Mouse (Mus musculus): ENCODE data around the gene Zbtb16.

The Zbtb16 gene

GRCm38 (mm10) chr9:48725161-48725560, 110.9 kb downstream of the Zbtb16 start:
- DNase-seq: peak; percentile 90

GRCm38 (mm10) chr9:48724733-48725132, 111.3 kb downstream of the Zbtb16 start:
- peak; percentile 90 for DNase-seq

GRCm38 (mm10) chr9:48723511-48724304, 112.3 kb downstream of the Zbtb16 start:
- peak; percentile 100 for DNase-seq

- DNase-seq: peak; percentile 97
Measured at GRCm38 (mm10) chr9:48723025-48723424, 113.0 kb downstream of the Zbtb16 start.

- peak; percentile 95 for DNase-seq
Measured at GRCm38 (mm10) chr9:48722261-48722920, 113.6 kb downstream of the Zbtb16 start.

- peak; percentile 91 for DNase-seq
Measured at GRCm38 (mm10) chr9:48721655-48722054, 114.4 kb downstream of the Zbtb16 start.

GRCm38 (mm10) chr9:48721172-48721571, 114.8 kb downstream of the Zbtb16 start:
- DNase-seq: peak; percentile 93

- DNase-seq: peak; percentile 95
Measured at GRCm38 (mm10) chr9:48720251-48720963, 115.6 kb downstream of the Zbtb16 start.

GRCm38 (mm10) chr9:48719619-48720018, 116.4 kb downstream of the Zbtb16 start:
- peak; percentile 93 for DNase-seq

- no peak for DNase-seq
Measured at GRCm38 (mm10) chr9:48716549-48716948, 119.5 kb downstream of the Zbtb16 start.

GRCm38 (mm10) chr9:48715042-48715441, 121.0 kb downstream of the Zbtb16 start:
- no peak for DNase-seq

GRCm38 (mm10) chr9:48713779-48714178, 122.2 kb downstream of the Zbtb16 start:
- peak; percentile 91 for DNase-seq

GRCm38 (mm10) chr9:48712985-48713765, 122.8 kb downstream of the Zbtb16 start:
- DNase-seq: peak; percentile 93

GRCm38 (mm10) chr9:48711826-48712225, 124.2 kb downstream of the Zbtb16 start:
- DNase-seq: no peak

- DNase-seq: peak; percentile 95
Measured at GRCm38 (mm10) chr9:48711296-48711781, 124.7 kb downstream of the Zbtb16 start.

GRCm38 (mm10) chr9:48710355-48711295, 125.4 kb downstream of the Zbtb16 start:
- peak; percentile 96 for DNase-seq

- DNase-seq: no peak
Measured at GRCm38 (mm10) chr9:48707824-48708229, 128.2 kb downstream of the Zbtb16 start.

- DNase-seq: peak; percentile 98
Measured at GRCm38 (mm10) chr9:48707134-48707823, 128.7 kb downstream of the Zbtb16 start.

GRCm38 (mm10) chr9:48701296-48701695, 134.7 kb downstream of the Zbtb16 start:
- DNase-seq: no peak

GRCm38 (mm10) chr9:48700871-48701270, 135.2 kb downstream of the Zbtb16 start:
- no peak for DNase-seq

- DNase-seq: no peak
Measured at GRCm38 (mm10) chr9:48697470-48697815, 138.6 kb downstream of the Zbtb16 start.

All from heart, adult 11 months (tissue).